Mouse (Mus musculus) embryonic facial prominence, embryonic 12.5 days (tissue): Measurements from ENCODE around the gene Lamb3. TPM values are rescaled to one million over a fixed set of nuclear protein-coding genes. Genes with fewer than 3 reads are reported as not detected.

Experiments
- ATAC-seq: fragments of 200-750 bp; cut with Nextera tagmentation; 2 replicates; pipeline ENCODE4 v1.8.0; 2017; ENCODE audit not compliant: insufficient number of reproducible peaks, insufficient read depth, low FRiP score, low TSS enrichment
- H3K27ac ChIP-seq: fragments of 300-500 bp; sonication (generic); 2 replicates; pipeline ENCODE4 v1.5.1; 2016; ENCODE audit warnings: mild to moderate bottlenecking
- H3K27me3 ChIP-seq: fragments of 300-500 bp; sonication (generic); 2 replicates; pipeline ENCODE4 v1.6.1; 2016; ENCODE audit warnings: mild to moderate bottlenecking, moderate library complexity
- H3K36me3 ChIP-seq: fragments of 300-500 bp; sonication (generic); 2 replicates; pipeline ENCODE4 v1.6.1; 2016; ENCODE audit warnings: mild to moderate bottlenecking
- H3K4me1 ChIP-seq: fragments of 300-500 bp; sonication (generic); 2 replicates; pipeline ENCODE4 v1.6.1; 2016
- H3K4me2 ChIP-seq: fragments of 300-500 bp; sonication (generic); replicated peaks from 2 replicates; pipeline ENCODE4 v1.6.1; 2016; ENCODE audit warnings: mild to moderate bottlenecking, moderate library complexity
- H3K4me3 ChIP-seq: fragments of 300-500 bp; sonication (generic); 2 replicates; pipeline ENCODE4 v1.5.1; 2016; ENCODE audit warnings: mild to moderate bottlenecking
- H3K9ac ChIP-seq: fragments of 300-500 bp; sonication (generic); 2 replicates; pipeline ENCODE4 v1.6.1; 2016; ENCODE audit warnings: mild to moderate bottlenecking, moderate library complexity
- H3K9me3 ChIP-seq: fragments of 300-500 bp; sonication (generic); 2 replicates; pipeline ENCODE4 v1.6.1; 2016; ENCODE audit warnings: mild to moderate bottlenecking, moderate library complexity
- WGBS: fragments of 180-500 bp; shearing (Covaris S2); methylation state at CpG from one replicate; pipeline ENCODE4 v1.1.7; 2016; 5-methylcytosine and 5-hydroxymethylcytosine counted together
- polyA plus RNA-seq: library from polyadenylated mRNA; unstranded; fragments of >200 nt; fragmentation: Nextera tagmentation; extraction: Ambion mirVana; gene quantifications from 2 replicates; pipeline ENCODE4 v1.2.1, GENCODE M21; 2016

Lamb3 gene
- polyA plus RNA-seq, 1 experiment from 2014 or later: 2.0 TPM

DNA sequence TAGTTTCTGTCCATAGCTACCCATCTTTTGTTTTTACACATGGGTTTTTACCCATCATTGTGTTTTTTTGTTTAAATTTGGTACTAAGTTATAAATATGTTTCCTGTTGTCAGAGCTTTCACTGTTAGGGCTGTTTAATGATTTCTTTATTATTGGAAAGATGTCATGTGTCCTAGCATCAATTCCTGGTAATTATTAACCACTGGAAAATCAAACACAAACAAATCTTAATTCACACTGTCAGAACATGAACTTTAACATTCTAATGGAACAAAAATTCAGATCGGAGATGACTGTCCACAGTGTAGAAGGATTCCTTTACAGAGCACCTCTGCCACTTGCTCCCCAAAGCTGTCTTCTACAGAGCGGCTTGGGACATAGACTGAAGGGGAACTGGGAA, 2.1 kb upstream of the Lamb3 start:
- H3K9me3 ChIP-seq: no peaks in the 10 kb centered on the region
- no peaks in the 10 kb centered on the region for H3K27me3 ChIP-seq
- H3K9ac ChIP-seq: no peak overlapping the region
- no peak overlapping the region for H3K4me3 ChIP-seq
- ATAC-seq: no peak
- H3K4me1 ChIP-seq: no peaks in the 10 kb centered on the region
- no peaks in the 10 kb centered on the region for H3K36me3 ChIP-seq
- 85% methylated on average over 2 of the region's 2 CpGs for WGBS
- no peak overlapping the region for H3K4me2 ChIP-seq
- no peak overlapping the region for H3K27ac ChIP-seq

DNA sequence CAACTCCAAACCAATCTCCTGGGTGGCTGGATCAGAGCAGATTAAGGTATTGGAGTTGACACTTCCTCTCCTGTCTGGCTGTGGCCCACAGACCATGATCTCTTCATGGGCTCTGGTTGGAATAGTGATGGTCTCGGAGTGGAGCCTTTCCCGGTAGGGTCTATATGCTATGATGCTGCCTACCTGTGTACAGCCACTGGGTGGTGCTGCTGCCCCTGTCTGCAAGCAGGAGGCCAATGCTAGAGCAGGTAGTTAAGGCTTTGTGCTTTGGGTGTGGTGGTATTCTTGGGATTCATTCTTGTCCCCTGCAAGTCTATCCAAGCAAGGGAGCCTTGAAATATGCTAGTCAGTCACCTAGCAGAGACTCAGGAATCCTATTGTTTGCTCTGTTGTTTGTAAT, 679 bp downstream of the Lamb3 start:
- Histone ChIP-seq H3K27me3 (no peaks in the 10 kb centered on the region), H3K9me3 (no peaks in the 10 kb centered on the region), H3K27ac (no peak overlapping the region), H3K4me1 (no peaks in the 10 kb centered on the region), H3K9ac (no peak overlapping the region), H3K4me2 (no peak overlapping the region), H3K4me3 (no peak overlapping the region), H3K36me3 (no peaks in the 10 kb centered on the region)
- no peak for ATAC-seq
- WGBS: 41% methylated on average over 2 of the region's 2 CpGs

DNA sequence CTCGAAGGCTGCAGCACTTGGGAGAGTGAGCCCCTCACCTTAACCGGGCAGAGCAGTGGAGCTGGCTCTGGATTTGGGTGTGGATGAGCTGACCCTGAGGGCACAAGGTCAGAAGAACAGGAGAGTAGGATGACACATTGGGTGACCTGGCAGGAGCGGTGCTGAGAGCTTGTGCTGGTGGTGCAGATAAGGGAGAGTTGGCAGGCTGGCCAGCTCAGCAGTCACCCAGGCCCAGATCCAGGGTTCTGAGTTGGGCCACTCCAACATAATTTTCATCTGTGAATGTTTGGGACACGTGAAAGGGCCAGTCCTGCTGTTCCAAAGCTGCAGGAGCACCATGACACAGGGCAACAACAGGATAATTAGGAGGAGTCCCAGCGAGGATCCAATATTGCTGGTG, 3.9 kb downstream of the Lamb3 start:
- no peak overlapping the region for H3K9ac ChIP-seq
- ATAC-seq: no peak
- 66% methylated on average over 5 of the region's 5 CpGs for WGBS
- H3K4me2 ChIP-seq: no peak overlapping the region
- H3K36me3 ChIP-seq: no peaks in the 10 kb centered on the region
- H3K27me3 ChIP-seq: no peaks in the 10 kb centered on the region
- H3K4me1 ChIP-seq: no peaks in the 10 kb centered on the region
- no peak overlapping the region for H3K4me3 ChIP-seq
- H3K27ac ChIP-seq: no peak overlapping the region
- H3K9me3 ChIP-seq: no peaks in the 10 kb centered on the region

DNA sequence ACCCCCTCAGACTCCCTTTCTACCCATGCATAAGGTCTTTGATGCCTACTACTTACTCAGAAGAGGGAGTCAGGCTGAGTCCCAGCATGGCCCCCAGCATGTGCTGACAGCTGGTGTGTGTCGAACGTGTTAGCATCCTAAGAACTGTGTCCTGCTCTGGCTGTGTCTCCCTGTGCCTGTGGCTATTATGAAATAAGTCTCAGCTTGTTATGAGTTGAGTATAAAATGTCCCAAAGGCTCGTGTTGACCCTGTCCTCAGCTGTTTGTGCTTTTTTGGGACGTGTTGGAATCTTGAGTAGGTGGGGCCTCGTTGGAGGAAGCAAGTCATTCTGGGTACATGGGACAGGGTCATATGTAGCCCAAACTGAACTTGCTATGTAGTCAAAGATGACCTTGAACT, 6.6 kb downstream of the Lamb3 start:
- no peak for ATAC-seq
- no peaks in the 10 kb centered on the region for H3K27me3 ChIP-seq
- H3K4me2 ChIP-seq: no peak overlapping the region
- no peaks in the 10 kb centered on the region for H3K9me3 ChIP-seq
- no peak overlapping the region for H3K9ac ChIP-seq
- no peaks in the 10 kb centered on the region for H3K36me3 ChIP-seq
- H3K27ac ChIP-seq: no peak overlapping the region
- 74% methylated on average over 5 of the region's 5 CpGs for WGBS
- no peak overlapping the region for H3K4me3 ChIP-seq
- no peaks in the 10 kb centered on the region for H3K4me1 ChIP-seq

DNA sequence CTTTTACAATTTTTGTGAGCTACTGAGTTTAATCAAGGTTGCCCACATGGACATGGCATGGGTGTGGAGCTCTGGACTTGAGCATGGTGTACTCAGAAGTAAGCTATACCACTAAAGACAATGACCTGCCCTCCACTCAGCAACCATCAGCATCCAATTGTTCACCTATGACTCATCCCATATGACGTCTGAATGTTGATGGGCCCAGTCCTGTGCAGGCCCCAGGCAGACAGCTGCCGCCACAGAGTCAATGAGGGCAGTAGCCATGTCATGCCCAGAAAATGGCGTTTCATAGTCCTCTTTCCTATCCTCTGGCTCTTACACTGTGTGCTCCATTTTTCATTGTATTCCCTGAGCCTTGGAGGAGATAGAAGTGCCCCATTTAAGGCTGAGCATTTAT, 8.5 kb downstream of the Lamb3 start:
- Histone ChIP-seq H3K4me3 (no peak overlapping the region), H3K4me1 (no peaks in the 10 kb centered on the region), H3K9ac (no peak overlapping the region), H3K27ac (no peak overlapping the region), H3K9me3 (no peaks in the 10 kb centered on the region), H3K4me2 (no peak overlapping the region), H3K36me3 (no peaks in the 10 kb centered on the region), H3K27me3 (no peaks in the 10 kb centered on the region)
- ATAC-seq: no peak
- WGBS: 82% methylated on average over 3 of the region's 3 CpGs

DNA sequence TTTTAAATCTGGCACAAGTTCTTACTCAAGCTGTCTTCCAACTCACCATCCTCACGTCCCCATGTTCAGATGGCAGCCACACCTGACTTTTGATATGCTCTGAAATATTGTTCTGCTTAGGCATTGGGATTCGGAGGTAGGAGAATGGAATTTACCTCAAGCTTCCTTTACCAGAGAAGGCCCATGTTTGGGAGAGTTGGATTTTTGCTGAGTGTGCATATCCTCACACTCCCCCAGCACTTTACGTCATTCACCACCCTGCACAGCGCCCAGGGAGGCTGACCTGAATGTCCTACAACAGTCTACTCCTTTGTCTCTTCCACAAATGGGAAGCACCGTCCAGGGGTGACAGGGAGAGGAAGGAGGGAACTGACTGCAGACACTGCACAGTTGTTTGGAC, 12.9 kb downstream of the Lamb3 start:
- WGBS: 70% methylated on average over 5 of the region's 5 CpGs
- no peaks in the 10 kb centered on the region for H3K27me3 ChIP-seq
- no peak overlapping the region for H3K4me2 ChIP-seq
- no peak overlapping the region for H3K4me3 ChIP-seq
- no peak overlapping the region for H3K9ac ChIP-seq
- H3K27ac ChIP-seq: no peak overlapping the region
- H3K9me3 ChIP-seq: no peaks in the 10 kb centered on the region
- peaks cover 3% of the 10 kb centered on the region; the same call in 1 of the 2 replicates for H3K4me1 ChIP-seq
- ATAC-seq: no peak
- no peaks in the 10 kb centered on the region for H3K36me3 ChIP-seq

DNA sequence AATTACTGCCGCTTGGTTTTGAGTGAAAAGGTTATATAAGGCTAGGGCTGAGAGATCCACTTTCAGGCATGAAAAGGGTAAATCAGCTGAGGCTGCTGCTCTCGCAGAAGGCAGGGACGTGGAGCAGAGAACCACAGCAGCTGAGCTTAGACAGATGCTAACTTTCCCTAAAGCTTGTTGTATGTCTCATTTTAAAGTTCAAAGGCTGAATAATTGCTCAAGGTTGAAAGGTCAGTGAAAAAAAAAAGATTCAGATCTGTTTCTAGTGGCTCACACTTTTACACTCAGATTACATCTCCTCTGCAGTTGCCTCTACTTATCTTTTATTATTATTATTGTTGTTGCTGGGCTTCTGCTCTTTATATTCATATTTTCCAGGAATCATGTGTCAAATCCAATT, 18.0 kb downstream of the Lamb3 start:
- WGBS: 7% methylated on average over 3 of the region's 3 CpGs
- no peaks in the 10 kb centered on the region for H3K27me3 ChIP-seq
- no peak overlapping the region for H3K4me2 ChIP-seq
- H3K9me3 ChIP-seq: no peaks in the 10 kb centered on the region
- no peak overlapping the region for H3K27ac ChIP-seq
- H3K36me3 ChIP-seq: no peaks in the 10 kb centered on the region
- no peak for ATAC-seq
- peaks cover 14% of the 10 kb centered on the region; the same call in 1 of the 2 replicates for H3K4me1 ChIP-seq
- no peak overlapping the region for H3K9ac ChIP-seq
- no peak overlapping the region for H3K4me3 ChIP-seq

DNA sequence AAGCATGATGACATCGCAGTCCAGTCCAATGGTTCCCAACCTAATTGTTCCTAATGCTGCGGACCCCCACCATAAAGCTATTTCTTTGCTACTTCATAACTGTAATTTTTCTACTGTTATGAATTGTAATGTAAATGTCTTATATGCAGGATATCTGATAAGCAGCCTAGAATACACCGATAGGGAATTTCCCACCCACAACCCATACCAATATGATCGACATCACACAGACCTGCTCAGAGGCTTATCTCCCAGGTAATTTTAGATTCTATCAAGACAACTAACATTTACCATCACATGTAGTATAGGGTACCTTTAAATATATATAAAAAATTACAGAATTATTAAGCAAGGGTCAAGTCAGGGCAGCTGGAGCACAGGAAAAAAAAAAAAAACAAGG, 18.6 kb downstream of the Lamb3 start:
- ATAC-seq: no peak
- Histone ChIP-seq H3K36me3 (no peaks in the 10 kb centered on the region), H3K9me3 (no peaks in the 10 kb centered on the region), H3K9ac (no peak overlapping the region), H3K27me3 (no peaks in the 10 kb centered on the region), H3K27ac (no peak overlapping the region), H3K4me2 (no peak overlapping the region), H3K4me3 (no peak overlapping the region), H3K4me1 (peaks cover 14% of the 10 kb centered on the region; the same call in 1 of the 2 replicates)
- 87% methylated on average over 4 of the region's 4 CpGs for WGBS

DNA sequence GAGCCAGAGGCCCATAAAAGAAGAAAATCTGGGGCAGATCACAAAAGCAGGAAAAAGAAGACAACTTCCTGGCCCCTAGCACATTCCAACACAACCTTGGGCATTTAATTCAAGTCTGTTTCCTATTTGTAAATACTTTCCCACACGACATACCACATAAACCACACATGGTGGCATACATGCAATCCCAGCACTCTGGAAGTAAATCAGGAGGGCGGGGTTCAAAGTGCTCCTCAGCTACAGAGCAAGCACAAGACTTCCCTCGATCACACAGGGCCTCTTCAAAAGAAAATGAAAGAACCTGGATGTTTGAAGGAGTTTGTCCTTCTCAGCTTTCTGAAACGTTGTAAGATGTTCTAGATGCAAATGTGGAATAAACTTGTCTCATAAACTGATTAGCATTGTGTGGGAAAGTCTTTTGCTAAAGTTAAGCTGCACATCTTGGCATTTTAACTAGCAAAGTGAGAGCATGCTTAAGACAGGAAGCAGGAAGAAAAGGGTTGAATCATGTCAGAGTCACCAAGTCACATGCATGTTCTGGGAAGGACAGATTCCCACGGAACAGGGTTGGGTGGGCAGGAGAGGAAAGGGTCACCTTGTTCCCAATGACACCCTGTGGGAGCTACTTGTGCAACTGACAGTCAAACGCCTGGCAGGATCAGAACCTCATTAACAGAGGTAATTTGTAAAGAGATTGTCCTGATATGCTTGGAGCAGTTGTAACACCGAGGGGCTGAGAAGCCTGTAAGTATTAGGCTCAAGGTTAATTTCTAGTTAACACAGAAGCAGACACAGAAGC, 19.4 kb downstream of the Lamb3 start:
- 38% methylated on average over 7 of the region's 7 CpGs for WGBS
- no peak overlapping the region for H3K27ac ChIP-seq
- no peak for ATAC-seq
- H3K9ac ChIP-seq: no peak overlapping the region
- no peaks in the 10 kb centered on the region for H3K9me3 ChIP-seq
- no peak overlapping the region for H3K4me2 ChIP-seq
- H3K36me3 ChIP-seq: no peaks in the 10 kb centered on the region
- H3K4me1 ChIP-seq: peaks cover 14% of the 10 kb centered on the region; the same call in 1 of the 2 replicates
- no peaks in the 10 kb centered on the region for H3K27me3 ChIP-seq
- no peak overlapping the region for H3K4me3 ChIP-seq

DNA sequence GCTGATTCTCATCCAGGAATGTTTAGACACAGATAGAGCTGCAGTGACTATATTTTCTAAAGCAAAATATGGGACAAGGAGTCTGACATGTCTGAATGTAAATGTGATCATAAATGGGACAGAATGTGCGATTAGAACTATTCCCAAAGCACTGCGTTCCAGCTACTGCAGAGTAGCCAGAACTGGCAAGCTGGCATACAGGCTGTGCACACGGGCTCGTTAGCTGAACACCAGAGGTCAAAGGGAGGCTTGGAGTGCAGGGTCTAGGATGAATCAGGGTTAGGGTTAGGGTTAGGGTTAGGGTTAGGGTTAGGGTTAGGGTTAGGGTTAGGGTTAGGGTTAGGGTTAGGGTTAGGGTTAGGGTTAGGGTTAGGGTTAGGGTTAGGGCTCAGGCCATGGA, 20.0 kb downstream of the Lamb3 start:
- Histone ChIP-seq H3K9ac (no peak overlapping the region), H3K27me3 (no peaks in the 10 kb centered on the region), H3K36me3 (no peaks in the 10 kb centered on the region), H3K4me3 (no peak overlapping the region), H3K27ac (no peak overlapping the region), H3K4me2 (no peak overlapping the region), H3K4me1 (peaks cover 14% of the 10 kb centered on the region; the same call in 1 of the 2 replicates), H3K9me3 (no peaks in the 10 kb centered on the region)
- ATAC-seq: no peak
- 50% methylated on average over 4 of the region's 4 CpGs for WGBS

DNA sequence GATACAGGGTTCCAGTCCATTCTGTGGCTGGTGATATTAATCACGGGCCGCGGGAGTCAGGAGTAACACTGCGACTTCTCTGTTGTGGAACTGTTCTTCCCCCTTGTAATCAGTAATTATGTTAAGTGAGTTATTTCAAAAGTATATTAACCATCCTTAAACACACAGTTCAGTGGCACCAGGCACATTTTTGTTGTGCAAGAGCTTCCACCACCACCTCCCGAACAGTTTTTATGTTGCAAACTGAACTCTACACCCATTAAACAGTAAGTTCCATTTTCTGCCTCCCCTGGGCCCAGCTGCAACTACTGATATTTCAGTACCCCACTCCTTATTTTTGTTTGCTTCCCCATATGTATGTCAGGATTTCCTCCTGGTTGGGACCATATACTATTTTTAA, 22.1 kb downstream of the Lamb3 start:
- Histone ChIP-seq H3K4me1 (peaks cover 14% of the 10 kb centered on the region; the same call in 1 of the 2 replicates), H3K27ac (no peak overlapping the region), H3K9ac (no peak overlapping the region), H3K27me3 (no peaks in the 10 kb centered on the region), H3K36me3 (no peaks in the 10 kb centered on the region), H3K9me3 (no peaks in the 10 kb centered on the region), H3K4me2 (no peak overlapping the region), H3K4me3 (no peak overlapping the region)
- WGBS: 89% methylated on average over 5 of the region's 5 CpGs
- no peak for ATAC-seq

DNA sequence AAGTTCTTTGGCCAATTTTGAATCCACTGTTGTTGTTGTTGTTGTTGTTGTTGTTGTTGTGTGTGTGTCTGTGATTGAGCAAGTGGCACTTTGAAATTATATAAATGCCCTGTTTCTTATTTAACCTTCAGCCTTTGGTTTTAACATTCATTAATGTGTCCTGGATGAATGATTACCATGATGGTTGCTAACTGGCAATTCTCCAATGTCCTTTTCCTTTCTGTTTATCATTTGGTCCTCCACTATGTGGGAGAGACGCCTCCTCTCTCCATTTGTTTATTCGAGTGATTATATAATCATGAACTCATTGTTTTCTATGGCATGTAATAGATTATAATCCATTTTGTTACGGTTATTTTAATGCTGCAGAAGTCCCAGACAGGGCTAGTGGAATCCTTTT, 23.0 kb downstream of the Lamb3 start:
- Histone ChIP-seq H3K27me3 (no peaks in the 10 kb centered on the region), H3K36me3 (no peaks in the 10 kb centered on the region), H3K9ac (no peak overlapping the region), H3K4me2 (no peak overlapping the region), H3K9me3 (no peaks in the 10 kb centered on the region), H3K4me1 (0 out of 2 replicates have a peak, but pooled peaks cover 10% of the 10 kb centered on the region), H3K4me3 (no peak overlapping the region), H3K27ac (no peak overlapping the region)
- WGBS: 79% methylated on average over 3 of the region's 3 CpGs
- no peak for ATAC-seq
